Mouse (Mus musculus): ENCODE results near the gene H2-Ob. TPM values are rescaled to one million over a fixed set of nuclear protein-coding genes. Genes with fewer than 3 reads are reported as not detected.

Gene H2-Ob
- under 1 TPM; 0.18 to 0.33 TPM for total RNA-seq (2021)
- long read RNA-seq, result 0 reads

DNA sequence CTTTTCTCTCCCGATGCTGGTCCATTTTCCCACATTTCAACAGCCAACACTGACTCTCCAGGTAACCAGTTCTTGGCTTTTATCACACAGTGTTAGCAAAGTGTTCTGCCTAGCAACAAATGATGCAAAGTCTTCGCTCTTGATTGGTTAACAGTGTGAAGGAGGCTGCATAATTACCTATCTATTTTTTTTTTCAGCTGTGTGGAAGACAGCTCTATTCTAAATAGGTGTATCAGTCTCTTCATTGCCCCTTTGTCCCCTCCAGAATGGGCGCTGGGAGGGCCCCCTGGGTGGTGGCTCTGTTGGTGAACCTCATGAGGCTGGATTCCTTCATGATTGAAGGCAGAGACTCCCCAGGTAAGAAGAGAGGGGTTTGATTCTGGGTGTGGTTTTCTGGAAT lies at the start of gene H2-Ob:
Gene H2-Ob, plus strand, starts transcription at position 198 of the 400 bp plus-strand sequence.
- no peak for DNase-seq (ENCODE audit: low spot score in 2 of 2)

DNA sequence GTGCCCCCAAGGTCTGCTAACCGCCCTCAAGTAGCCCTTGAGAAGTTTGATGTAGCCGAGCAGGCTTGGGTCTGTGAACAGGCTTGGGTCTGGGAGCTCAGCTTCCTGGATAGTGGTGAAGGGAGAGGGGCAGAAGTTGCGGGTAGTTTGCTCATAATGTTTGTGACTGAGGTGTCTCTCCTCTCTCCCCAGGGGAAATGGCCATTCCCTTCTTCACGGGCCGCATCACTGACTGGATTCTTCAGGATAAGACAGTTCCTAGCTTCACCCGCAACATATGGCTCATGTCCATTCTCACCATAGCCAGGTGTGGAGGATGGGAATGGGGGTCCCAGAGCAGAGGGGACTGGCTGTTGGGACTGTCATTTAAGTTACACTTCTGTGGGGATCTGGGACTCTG lies 49.7 kb upstream of the H2-Ob start:
- DNase-seq (ENCODE audit: low spot score in 2 of 2), result no peak

DNA sequence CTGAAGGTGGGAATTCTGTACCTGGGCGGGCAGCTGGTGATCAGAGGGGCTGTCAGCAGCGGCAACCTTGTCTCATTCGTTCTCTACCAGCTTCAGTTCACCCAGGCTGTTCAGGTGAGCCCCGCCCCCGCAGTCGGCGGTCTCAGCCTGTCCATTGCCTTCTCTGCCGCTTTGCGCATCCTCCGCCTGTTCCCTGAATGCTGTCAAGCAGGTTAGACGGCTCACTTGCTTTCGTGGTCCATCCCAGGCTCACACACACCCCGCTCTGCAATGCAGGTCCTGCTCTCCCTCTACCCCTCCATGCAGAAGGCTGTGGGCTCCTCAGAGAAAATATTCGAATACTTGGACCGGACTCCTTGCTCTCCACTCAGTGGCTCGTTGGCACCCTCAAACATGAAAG lies 45.9 kb upstream of the H2-Ob start:
- DNase-seq (ENCODE audit: low spot score in 2 of 2), result no peak

DNA sequence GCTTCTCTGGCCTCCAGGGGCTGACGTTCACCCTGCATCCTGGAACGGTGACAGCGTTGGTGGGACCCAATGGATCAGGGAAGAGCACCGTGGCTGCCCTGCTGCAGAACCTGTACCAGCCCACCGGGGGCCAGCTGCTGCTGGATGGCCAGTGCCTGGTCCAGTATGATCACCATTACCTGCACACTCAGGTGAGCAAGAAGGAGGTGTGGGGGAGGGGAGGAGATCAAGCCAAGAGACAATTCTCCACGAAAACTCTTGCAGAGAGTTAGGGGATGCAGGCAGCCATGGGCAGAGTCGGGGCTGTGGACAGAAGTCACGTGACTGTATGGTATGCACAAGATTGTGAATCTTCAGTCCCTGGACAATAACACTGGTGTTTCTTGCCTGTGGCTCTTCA lies 45.2 kb upstream of the H2-Ob start:
- DNase-seq (ENCODE audit: low spot score in 2 of 2), result no peak

DNA sequence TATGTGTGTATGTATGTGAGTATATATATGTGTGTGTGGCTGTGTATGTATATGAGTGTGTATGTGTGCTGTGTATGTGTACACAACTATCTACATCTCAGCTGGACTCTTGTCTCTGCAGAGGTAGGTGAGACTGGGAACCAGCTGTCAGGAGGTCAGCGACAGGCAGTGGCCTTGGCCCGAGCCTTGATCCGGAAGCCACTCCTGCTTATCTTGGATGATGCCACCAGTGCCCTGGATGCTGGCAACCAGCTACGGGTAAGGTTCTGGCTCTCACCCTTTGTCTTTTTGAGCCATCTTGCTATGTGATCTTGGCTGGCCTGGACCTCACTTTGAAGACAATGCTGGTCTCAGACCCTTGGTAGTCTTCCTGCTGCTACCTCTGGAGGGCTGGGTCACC lies 44.0 kb upstream of the H2-Ob start:
- no peak for DNase-seq (ENCODE audit: low spot score in 2 of 2)

DNA sequence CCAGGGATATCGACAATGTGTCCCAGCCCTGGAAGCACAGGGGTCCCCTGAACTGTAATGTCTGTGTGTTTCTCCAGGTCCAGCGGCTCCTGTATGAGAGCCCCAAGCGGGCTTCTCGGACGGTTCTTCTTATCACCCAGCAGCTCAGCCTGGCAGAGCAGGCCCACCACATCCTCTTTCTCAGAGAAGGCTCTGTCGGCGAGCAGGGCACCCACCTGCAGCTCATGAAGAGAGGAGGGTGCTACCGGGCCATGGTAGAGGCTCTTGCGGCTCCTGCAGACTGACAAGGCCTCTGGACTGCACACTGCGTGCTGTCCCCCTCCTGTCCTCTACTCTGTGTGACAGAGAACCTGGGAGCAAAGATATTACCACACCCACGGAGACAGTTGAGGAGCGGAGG lies 42.2 kb upstream of the H2-Ob start:
- no peak for DNase-seq (ENCODE audit: low spot score in 2 of 2)

DNA sequence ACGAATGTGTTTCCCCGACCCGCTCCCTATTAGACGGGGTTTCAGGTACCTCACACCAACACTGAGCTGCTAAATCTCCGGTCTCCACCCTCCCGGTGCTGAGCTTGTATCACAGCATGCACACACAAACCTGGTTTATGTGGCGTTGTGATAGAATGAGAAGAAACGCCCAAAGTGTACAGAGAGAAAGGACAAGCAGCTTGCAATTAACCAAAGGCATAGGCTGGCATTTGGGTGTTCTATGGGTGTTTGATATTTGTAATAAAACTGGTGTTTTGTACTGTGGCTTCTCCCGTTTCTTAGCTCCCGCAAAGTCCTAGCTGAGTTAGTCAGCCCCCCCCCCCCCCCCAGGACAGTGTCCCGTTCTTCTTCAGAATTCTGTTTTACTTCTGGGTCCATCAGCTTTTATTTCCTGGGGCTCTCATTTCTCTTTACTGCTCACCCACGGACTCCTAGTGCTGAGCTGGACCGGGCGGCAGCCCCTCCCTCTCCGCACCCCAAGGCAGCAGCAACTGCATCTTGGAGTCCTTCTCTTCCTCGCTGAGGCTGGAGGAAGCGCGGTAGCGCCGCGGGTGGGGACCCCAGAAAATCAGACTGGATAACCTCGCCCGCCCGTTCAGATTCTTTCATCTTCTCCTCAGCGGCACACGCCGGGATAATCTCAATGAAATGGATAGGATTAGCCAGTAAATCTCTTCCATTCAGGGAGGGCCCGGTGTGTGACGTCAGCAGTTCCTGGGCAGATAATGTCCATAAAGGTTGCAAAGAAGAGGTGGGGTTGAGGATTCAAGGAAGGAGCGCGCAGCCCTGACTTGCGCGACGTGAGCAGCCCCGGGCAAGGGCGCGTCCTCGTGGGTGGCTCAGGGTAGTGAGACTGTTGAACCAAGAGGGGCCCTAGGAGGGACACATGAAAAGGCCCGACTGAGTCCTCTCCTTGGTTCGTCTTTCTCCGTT lies 41.5 kb upstream of the H2-Ob start, which contains the start of gene Psmb8:
Gene Psmb8, plus strand, starts transcription at position 781 of the 954 bp plus-strand sequence.
- DNase-seq (ENCODE audit: low spot score in 2 of 2), result peak; percentile 86 to 87

DNA sequence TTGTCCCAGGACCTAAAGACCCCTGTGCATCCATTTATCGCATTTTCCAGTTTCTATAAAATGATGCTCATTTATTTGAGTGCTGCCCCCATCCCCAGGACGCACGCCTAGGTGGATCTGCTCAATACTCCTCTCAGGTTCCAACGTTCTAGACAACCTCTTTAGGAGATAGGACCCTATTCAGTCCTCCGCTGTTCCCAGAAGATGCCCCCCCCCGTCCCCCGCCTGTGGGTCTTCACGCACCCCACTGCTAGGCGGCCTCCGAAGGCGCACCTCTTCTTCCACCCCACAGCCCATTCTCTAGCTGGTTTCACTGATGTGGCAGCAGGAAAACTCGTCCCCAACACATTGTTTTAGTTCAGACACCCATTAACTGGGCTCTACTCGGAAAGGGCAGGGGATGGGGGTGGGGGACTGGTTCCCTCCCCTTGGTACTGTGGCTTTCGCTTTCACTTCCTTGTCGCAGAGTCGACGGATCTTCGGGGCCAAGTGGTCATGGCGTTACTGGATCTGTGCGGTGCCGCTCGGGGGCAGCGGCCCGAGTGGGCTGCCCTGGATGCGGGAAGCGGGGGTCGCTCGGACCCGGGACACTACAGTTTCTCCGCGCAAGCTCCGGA lies 40.7 kb upstream of the H2-Ob start:
- peak; percentile 21 to 33 for DNase-seq (ENCODE audit: low spot score in 2 of 2)

DNA sequence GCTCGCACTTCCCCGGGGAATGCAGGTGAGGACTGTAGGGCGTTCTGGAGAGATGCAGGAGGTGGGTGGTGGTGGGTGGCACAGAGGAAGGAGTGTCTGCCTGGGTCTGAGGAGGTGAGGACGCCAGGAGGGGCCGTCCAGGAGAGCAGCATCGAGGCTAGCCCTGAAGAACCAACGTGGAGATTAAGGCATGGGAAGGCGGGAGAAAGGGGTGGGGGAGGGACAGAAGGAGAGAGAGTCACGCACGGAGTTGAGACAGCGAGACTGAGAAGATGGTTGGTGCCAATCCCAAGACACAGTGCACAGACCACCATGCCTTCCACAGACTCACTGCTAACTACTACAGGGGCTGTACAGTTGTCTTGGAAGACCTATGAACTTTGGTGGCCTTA lies 40.2 kb upstream of the H2-Ob start:
- no peak for DNase-seq (ENCODE audit: low spot score in 2 of 2)

DNA sequence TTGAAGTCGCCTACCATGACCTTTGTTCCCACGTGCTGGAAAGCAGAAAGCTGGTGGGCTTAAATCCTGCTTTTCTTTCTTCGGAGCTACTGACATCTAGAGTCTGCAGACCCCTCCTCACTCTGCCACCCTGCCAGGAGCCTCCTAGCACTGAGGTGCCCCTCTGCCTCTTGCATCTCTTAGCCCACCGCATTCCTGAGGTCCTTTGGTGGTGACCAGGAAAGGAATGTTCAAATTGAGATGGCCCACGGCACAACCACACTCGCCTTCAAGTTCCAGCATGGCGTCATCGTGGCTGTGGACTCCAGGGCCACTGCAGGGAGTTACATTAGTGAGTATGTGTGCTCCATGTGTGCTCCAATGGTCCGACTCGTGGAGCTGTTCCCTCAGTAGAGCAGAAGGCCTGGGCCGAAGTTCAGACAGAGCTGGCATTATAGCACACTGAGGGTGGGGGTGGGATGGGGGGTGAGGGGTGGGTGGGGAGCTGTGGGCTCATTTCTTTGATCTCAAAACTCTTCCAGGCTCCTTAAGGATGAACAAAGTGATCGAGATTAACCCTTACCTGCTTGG lies 39.6 kb upstream of the H2-Ob start:
- no peak for DNase-seq (ENCODE audit: low spot score in 2 of 2)

DNA sequence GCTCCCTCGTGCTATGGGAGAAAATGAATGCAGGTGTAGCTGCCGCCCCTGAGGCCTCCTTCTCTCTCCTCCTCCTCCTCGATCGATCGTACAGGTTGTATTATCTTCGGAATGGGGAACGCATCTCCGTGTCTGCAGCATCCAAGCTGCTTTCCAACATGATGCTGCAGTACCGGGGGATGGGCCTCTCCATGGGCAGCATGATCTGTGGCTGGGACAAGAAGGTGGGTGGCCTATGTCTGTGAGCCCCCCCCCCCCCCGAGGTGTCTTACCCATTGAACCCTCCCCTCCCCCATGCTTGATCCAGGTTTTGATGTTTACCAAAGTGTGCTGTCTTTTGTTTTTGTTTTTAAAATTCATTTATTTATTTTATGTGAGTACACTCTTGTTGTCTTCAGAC lies 38.7 kb upstream of the H2-Ob start:
- no peak for DNase-seq (ENCODE audit: low spot score in 2 of 2)

DNA sequence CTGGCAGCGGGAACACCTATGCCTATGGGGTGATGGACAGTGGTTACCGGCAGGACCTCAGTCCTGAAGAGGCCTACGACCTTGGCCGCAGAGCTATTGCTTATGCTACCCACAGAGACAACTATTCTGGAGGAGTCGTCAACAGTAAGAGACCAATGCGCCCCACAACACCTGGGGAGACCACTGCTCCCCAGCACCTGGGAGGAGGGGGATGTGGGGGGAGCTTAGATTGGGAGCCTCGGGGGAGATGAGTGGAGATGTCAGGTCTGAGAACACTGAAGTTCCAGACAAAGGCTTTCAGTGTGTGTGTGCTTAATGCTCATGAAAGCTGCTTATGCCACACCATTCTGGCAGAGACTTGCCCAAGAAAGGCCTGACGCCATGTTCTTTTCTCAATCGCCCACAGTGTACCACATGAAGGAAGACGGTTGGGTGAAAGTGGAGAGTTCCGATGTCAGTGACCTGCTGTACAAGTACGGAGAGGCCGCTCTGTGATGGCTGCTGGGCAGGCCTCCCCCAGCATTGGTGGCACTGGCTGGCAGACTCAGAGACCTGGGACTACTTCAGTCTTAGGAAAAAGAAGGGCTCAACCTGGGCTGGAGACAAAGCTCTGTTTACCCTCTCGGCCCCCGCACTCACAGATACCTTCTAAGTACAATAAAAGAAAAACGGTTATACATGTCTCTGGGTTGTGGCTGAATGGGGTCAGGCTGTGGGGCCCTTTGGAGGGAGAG lies 37.8 kb upstream of the H2-Ob start:
- DNase-seq (ENCODE audit: low spot score in 2 of 2), result no peak

DNA sequence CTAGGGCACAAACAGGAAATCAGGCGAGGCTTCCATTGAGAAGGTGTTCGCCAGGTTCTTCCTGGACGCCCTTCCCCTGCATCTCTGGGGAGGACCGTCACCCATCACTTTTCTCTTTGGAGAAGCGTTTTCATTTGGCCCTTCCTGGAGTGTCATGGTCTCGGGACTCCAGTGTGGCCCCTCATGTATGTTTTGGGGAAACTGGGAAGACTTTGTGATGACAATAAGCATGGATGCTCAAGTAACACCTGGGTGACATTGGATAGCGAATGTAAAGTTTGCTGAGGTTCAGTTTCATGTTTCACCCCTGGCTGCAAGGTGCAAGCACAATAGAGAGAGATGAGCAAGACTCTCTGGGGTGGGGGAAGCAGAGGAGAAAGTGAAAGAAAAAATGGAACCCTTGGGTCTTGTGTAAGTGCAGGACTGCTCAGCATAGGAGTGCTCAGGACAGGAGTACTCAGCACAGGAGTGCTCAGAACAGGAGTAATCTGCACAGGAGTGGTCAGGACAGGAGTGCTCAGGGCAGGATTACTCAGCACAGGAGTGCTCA lies 37.1 kb upstream of the H2-Ob start:
- no peak for DNase-seq (ENCODE audit: low spot score in 2 of 2)

DNA sequence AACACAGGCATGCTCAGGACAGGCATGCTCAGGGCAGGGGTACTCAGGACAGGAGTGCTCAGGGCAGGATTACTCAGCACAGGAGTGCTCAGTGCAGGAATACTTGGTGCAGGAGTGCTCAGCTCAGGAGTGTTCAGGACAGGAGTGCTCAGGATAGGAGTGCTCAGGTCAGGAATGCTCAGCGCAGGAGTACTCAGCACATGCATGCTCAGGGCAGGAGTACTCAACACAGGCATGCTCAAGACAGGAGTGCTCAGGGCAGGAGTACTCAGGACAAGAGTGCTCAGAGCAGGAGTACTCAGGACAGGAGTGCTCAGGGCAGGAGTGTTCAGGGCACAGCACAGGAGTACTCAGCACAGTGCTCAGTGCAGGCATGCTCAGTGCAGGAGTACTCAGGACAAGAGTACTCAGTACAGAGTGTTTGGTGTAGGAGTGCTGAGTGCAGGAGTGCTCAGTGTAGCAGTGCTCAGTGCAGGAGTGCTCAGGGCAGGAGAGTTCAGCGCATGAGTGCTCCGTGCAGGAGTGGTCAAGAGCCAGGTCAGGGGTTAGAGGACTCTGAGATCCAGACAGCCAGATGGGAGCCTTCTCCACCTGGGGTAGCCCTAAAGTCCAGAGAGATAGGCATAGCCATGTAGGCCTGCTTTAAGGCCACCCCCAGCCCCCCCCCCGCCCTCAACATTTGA lies 35.8 kb upstream of the H2-Ob start:
- no peak for DNase-seq (ENCODE audit: low spot score in 2 of 2)

DNA sequence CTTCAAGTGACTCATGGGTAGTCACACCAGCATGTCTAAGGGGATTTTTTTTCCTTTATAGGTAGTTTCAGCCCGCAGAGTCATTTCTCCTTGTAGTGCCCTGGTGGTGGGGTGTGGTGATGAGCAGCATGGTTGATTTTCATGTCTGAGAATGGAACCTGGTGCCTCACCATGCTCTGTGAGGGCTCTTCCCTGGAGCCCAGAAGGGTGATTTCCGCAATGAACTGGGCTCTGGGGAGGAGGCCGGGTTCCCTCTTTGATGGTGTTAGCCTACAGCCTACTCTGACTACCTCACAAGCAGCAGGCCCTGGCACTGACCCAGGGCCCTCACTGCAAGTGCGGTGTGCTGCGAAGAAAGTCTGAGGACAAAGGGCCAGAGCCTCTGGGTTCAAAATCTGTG lies 35.3 kb upstream of the H2-Ob start, which contains the start of gene Tap2:
Gene Tap2, plus strand, starts transcription at position 84 of the 400 bp plus-strand sequence.
- no peak for DNase-seq (ENCODE audit: low spot score in 2 of 2)

DNA sequence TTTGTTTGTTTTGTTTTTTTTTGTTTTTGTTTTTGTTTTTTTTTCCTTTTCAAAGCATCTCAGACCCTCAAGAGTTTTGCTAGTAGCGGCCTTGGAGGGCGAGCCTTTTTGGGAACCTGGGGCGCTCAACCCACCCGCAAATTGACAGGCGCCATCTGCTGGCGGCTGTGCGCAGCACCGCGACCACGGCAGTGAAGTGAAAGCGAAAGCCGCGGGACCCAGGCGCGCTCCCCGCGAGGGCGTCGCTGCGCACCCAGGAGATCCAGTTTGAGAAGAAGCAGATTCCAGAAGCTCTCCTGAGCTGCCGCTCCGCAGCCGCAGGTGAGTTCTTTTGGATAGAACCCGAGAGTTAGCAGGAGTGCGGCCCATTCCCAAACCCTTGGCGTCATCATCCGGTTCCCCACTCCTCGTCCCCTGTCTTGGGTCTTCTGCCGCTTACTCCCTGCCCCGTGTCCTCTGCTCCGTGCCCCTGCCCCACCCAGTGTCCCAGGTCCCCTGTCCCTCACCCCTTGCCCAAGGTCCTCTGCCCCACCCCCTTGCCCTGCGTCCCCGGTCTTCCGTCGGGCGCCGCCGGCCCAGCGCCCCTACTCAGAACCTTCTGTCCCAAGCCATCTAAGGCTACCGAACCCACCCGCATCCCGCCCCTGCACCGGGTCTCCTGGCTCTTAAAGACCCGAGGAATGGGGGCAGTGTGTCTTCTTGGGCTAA lies 34.2 kb upstream of the H2-Ob start:
- DNase-seq (ENCODE audit: low spot score in 2 of 2), result peak; percentile 92

DNA sequence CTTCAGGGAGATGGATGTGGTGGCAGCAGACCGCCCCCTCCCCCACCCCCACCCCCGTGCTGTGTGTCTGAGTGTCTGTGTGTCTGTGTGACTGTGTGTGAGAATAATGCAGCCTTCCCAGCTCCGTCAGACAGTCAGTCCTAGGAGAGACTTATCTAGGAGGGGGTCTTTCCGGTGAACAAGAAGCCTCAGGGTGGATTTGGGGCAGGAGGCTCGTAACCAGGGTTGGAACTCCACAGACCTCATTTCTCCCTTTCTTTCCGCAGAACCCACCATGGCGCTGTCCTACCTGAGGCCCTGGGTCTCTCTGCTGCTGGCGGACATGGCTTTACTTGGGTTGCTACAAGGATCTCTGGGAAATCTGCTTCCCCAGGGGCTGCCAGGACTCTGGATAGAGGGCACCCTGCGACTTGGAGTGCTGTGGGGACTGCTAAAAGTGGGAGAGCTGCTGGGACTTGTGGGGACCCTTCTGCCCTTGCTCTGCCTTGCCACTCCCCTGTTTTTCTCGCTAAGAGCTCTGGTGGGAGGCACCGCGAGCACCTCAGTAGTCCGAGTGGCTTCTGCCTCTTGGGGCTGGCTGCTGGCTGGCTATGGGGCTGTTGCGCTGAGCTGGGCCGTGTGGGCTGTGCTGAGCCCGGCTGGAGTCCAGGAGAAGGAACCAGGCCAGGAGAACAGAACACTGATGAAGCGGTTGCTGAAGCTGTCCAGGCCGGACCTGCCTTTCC lies 33.5 kb upstream of the H2-Ob start:
- DNase-seq (ENCODE audit: low spot score in 2 of 2), result no peak

DNA sequence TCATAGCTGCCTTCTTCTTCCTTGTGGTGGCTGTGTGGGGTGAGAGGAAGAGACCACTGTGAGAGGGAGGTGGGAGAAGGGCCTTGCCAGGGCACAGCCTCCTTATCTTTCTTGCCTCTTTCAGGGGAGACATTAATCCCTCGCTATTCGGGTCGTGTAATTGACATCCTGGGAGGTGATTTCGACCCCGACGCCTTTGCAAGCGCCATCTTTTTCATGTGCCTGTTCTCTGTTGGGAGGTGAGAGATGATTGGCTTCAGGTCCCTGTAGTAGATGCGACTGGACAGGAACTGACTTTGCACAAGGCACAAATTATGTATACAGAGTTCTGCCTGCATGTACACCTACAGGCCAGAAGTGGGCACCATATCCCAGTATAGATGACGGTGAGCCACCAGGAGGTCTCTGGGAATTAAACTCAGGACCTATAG lies 32.9 kb upstream of the H2-Ob start:
- no peak for DNase-seq (ENCODE audit: low spot score in 2 of 2)

DNA sequence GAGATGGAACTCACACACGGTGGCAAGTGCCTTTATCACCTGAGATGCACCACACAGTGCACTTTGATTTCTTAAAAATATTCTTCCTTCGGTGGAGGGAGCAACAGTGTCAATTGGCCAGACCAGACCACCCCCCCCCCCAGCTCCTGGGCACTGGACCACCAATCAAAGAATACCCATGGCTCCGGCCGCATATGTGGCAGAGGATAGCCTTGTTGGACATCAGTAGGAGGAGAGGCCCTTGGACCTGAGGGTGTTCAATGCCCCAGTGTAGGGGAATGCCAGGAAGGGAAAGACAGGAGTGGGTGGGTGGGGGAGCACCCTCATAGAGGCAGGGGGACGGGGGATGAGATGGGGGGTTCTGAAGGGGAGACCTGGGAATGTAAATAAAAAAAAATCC lies 32.0 kb upstream of the H2-Ob start:
- DNase-seq (ENCODE audit: low spot score in 2 of 2), result no peak
